Mouse (Mus musculus) embryo, embryonic 10.5 days (tissue): ENCODE measurements around the gene Rdh5.

ENCODE experiments used
- DNase-seq: peaks from one replicate; pipeline ENCODE4 v3.0.0-alpha.2; 2015; ENCODE audit warnings: low spot score

Rdh5 gene

GRCm38 (mm10) chr10:128929638-128930378, 7.1 kb upstream of the Rdh5 start:
- no peak for DNase-seq

GRCm38 (mm10) chr10:128928356-128928755, 5.7 kb upstream of the Rdh5 start:
- DNase-seq, result no peak

GRCm38 (mm10) chr10:128923935-128924334, 1.2 kb upstream of the Rdh5 start, which contains the start of gene Bloc1s1:
Gene Bloc1s1, minus strand, starts transcription at chr10:128924035.
- DNase-seq, result no peak

GRCm38 (mm10) chr10:128923013-128923691, 464 bp upstream of the Rdh5 start:
- peak; percentile 96 for DNase-seq

- no peak for DNase-seq
Measured at GRCm38 (mm10) chr10:128921883-128922821, 536 bp downstream of the Rdh5 start.

- DNase-seq, result no peak
Measured at GRCm38 (mm10) chr10:128921251-128921650, 1.4 kb downstream of the Rdh5 start.

GRCm38 (mm10) chr10:128920736-128921161, 1.9 kb downstream of the Rdh5 start:
- peak; percentile 40 for DNase-seq

GRCm38 (mm10) chr10:128919966-128920365, 2.7 kb downstream of the Rdh5 start:
- no peak for DNase-seq

- no peak for DNase-seq
Measured at GRCm38 (mm10) chr10:128919203-128919631, 3.5 kb downstream of the Rdh5 start.

- no peak for DNase-seq
Measured at GRCm38 (mm10) chr10:128918246-128918645, 4.4 kb downstream of the Rdh5 start.

- DNase-seq, result no peak
Measured at GRCm38 (mm10) chr10:128917400-128917799, 5.3 kb downstream of the Rdh5 start.

- DNase-seq, result no peak
Measured at GRCm38 (mm10) chr10:128916665-128917064, 6.0 kb downstream of the Rdh5 start.

GRCm38 (mm10) chr10:128915550-128915949, 7.1 kb downstream of the Rdh5 start:
- DNase-seq, result no peak

GRCm38 (mm10) chr10:128913696-128914095, 9.0 kb downstream of the Rdh5 start:
- no peak for DNase-seq

- peak; percentile 96 for DNase-seq
Measured at GRCm38 (mm10) chr10:128913219-128913618, 9.5 kb downstream of the Rdh5 start.

- DNase-seq, result no peak
Measured at GRCm38 (mm10) chr10:128912791-128913190, 9.9 kb downstream of the Rdh5 start.

GRCm38 (mm10) chr10:128912268-128912667, 10.4 kb downstream of the Rdh5 start:
- DNase-seq, result no peak

- no peak for DNase-seq
Measured at GRCm38 (mm10) chr10:128911430-128911829, 11.3 kb downstream of the Rdh5 start.

- DNase-seq, result peak; percentile 62
Measured at GRCm38 (mm10) chr10:128910066-128910841, 12.4 kb downstream of the Rdh5 start.

GRCm38 (mm10) chr10:128909567-128910028, 13.1 kb downstream of the Rdh5 start:
- DNase-seq, result peak; percentile 90

GRCm38 (mm10) chr10:128908778-128909448, 13.8 kb downstream of the Rdh5 start:
- DNase-seq, result peak; percentile 54
